Mouse (Mus musculus): ENCODE measurements around the gene Copg2. TPM values are rescaled to one million over a fixed set of nuclear protein-coding genes. Genes with fewer than 3 reads are reported as not detected.

Gene Copg2
- polyA plus RNA-seq (2014; fragmentation: Illumina TruSeq; extraction: RNeasy Lipid Tissue Mini Kit (QIAGEN cat#74804)): 63.3 TPM

DNA sequence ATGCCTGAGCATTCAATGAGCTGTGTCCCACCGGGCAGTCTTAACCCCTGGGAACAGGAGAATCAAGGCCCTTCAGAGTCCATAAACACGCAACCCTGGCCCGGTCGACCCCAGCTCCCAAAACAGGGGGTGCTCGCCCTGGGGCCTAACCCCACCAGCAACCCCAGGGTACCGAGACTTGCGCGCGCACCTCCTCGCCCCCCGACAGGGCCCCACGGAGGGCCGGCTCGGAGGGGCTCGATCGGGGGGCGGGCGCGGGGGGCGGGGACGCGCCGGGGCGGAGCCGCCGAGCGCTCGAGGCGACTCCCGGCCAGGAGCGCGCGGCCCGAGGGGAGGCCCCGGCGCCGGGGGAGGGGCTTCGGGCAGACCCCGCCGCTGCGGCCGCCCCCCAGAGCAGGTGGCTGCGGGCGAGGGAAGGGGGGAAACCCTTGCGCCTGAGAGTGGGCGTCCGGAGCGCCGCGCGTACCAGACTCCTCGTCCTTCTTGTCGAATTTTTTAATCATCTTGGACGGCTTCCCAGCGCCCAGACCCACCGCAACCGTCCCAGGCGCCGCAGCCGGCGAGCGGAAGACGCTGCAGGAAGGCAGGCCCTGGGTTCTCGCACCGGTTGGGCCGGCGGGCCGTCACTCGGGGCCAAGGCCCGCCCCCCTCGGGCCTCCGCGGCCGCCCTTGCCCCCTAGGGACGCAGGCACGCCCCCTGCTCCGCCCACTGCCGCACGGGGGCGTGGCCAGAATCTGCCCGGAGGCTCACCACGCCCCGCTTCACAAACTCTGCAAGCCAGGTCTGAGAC, at the start of gene Copg2:
TSS of gene Copg2 (minus strand) at position 600 of the 791 bp plus-strand sequence.

DNA sequence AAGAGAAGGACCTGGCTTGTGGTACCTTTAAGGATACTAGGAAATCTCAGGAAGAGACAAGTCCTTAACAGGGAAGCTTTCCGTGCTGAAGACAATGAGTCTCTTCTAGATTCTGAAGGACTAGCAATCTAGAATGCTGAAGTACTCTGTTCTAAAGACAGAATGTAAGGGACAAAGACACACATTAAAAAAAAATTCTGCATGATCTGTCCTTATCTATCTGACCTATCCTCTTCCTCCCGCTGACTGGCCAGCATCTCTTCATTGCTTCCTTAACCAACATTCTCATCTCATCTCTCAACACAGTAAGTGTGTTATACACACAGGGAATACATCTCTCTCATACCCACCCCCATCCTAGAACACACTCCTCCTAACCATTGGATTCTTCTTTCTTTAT, 18.9 kb upstream of the Copg2 start, which contains the start of gene Tsga13:
TSS of gene Tsga13 (minus strand) at position 101 of the 400 bp plus-strand sequence.

GRCm38 (mm10) chr6:30723331-30723730, 173.3 kb downstream of the Copg2 start, which contains the start of gene Mest:
Gene Mest (plus strand): TSS chr6:30723547.

Other genes with a start within 250 kb of the Copg2 start
- gene Cep41, start 203.0 kb downstream of the Copg2 start, polyA plus RNA-seq (2014; fragmentation: Illumina TruSeq; extraction: RNeasy Lipid Tissue Mini Kit (QIAGEN cat#74804)): 18.6 TPM
- gene Mest, start 173.2 kb downstream of the Copg2 start, polyA plus RNA-seq (2014; fragmentation: Illumina TruSeq; extraction: RNeasy Lipid Tissue Mini Kit (QIAGEN cat#74804)): 38.5 TPM
- not detected for gene Tsga13, start 18.8 kb upstream of the Copg2 start, polyA plus RNA-seq (2014; fragmentation: Illumina TruSeq; extraction: RNeasy Lipid Tissue Mini Kit (QIAGEN cat#74804))
- gene Klf14, start 62.3 kb upstream of the Copg2 start, polyA plus RNA-seq (2014; fragmentation: Illumina TruSeq; extraction: RNeasy Lipid Tissue Mini Kit (QIAGEN cat#74804)): not detected

All from ovary, adult 10 weeks (tissue).